ENCODE assay signal across 8 mouse cellular contexts in the genomic region with DNA sequence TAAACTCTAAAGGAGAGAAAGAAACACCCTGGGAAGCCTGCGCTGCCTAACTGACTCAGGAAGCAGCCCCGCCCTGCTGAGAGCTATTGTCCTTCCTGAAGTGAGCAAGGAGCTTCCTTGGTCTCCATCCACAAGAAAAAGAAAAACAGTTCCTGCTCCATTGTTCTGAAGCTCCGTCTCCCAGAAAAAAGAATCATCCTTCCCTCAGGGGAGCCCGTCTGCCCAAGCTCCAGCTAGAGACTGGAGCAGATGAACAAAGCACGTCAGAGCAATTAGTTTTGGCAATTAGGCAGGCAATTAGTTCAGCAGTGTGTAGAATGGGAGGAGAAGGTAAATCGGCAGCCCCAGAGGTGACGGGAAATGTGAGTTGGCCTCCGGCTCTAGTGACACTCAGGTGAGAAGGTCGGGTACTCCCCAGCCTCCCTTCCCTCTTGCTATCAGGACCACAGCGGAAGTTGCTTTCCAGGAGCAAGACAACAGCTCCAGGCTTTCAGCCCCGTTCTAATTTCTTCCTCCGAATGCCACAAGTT. TPM values are rescaled to one million over a fixed set of nuclear protein-coding genes. Genes with fewer than 3 reads are reported as not detected.
DNase-seq lines count a peak whose midpoint lies in the region; ATAC-seq and TF ChIP-seq lines count a peak whose summit lies in the region.

No protein-coding gene starts in this region.

- no peak for DNase-seq in testis, postnatal 14 days (ENCODE audit: low spot score)
- DNase-seq in forebrain, embryonic 14.5 days (ENCODE audit: low spot score), result peak; percentile 81
- peak; percentile 85 for DNase-seq in retina, embryonic 14.5 days (ENCODE audit: low spot score)
- DNase-seq in ovary, postnatal 10 days (ENCODE audit: low spot score), result no peak
- no peak for DNase-seq in adrenal gland, adult 2 months

- H3K36me3 ChIP-seq in testis, adult 2 months (ENCODE audit: control insufficient read depth, insufficient read depth, low read length), result no peaks in the 10 kb centered on the region
- no peaks in the 10 kb centered on the region for H3K36me3 ChIP-seq in forebrain, embryonic 14.5 days (ENCODE audit: control insufficient read depth, insufficient read depth, low read length)
- H3K36me3 ChIP-seq in intestine, embryonic 16.5 days (ENCODE audit: control insufficient read depth, insufficient read depth, low read length), result no peaks in the 10 kb centered on the region
- H3K36me3 ChIP-seq in liver, embryonic 16.5 days (ENCODE audit: control insufficient read depth, insufficient read depth), result no peaks in the 10 kb centered on the region

- TF ChIP-seq POLR2A in testis, adult 2 months (IDR thresholded peaks at IDR 0.05; ENCODE audit: control insufficient read depth, low read depth, low read length), result no peak

- TF ChIP-seq CTCF in testis, adult 2 months (IDR thresholded peaks at IDR 0.05; ENCODE audit: control insufficient read depth, insufficient read depth, insufficient replicate concordance, low read depth, low read length), result no peak

- no peak overlapping the region for H3K27ac ChIP-seq in testis, adult 2 months (ENCODE audit: control insufficient read depth, insufficient read depth, low read depth, low read length)
- H3K27ac ChIP-seq in forebrain, embryonic 14.5 days (ENCODE audit: low read depth, low read length), result no peak overlapping the region
- no peak overlapping the region for H3K27ac ChIP-seq in intestine, embryonic 16.5 days (ENCODE audit: low read length)
- peak overlapping the region; percentile 88 for H3K27ac ChIP-seq in liver, embryonic 16.5 days (ENCODE audit: low read length)

- WGBS in forebrain, embryonic 14.5 days, result under 1% methylated on average over 12 of the region's 12 CpGs
- WGBS in intestine, embryonic 16.5 days, result 10% methylated on average over 12 of the region's 12 CpGs
- WGBS in liver, embryonic 16.5 days (ENCODE audit: insufficient replicate concordance), result under 1% methylated on average over 12 of the region's 12 CpGs

- peak overlapping the region; percentile 55 for H3K4me2 ChIP-seq in forebrain, embryonic 14.5 days (ENCODE audit: low read length)
- H3K4me2 ChIP-seq in intestine, embryonic 16.5 days (ENCODE audit: low read depth, low read length), result peak overlapping the region; percentile 63
- peak overlapping the region; percentile 82 for H3K4me2 ChIP-seq in liver, embryonic 16.5 days (ENCODE audit: low read depth, low read length)

- peak; percentile 85 for ATAC-seq in forebrain, embryonic 14.5 days
- ATAC-seq in intestine, embryonic 16.5 days, result 0 out of 2 replicates have a peak, but pooled peaks have one; percentile 30
- no peak for ATAC-seq in liver, embryonic 16.5 days (ENCODE audit: low read depth)

- H3K27me3 ChIP-seq in testis, adult 2 months (ENCODE audit: control insufficient read depth, insufficient read depth, low read length), result no peaks in the 10 kb centered on the region
- no peaks in the 10 kb centered on the region for H3K27me3 ChIP-seq in forebrain, embryonic 14.5 days (replicated peaks; ENCODE audit: control insufficient read depth, insufficient read depth, low read length)
- H3K27me3 ChIP-seq in intestine, embryonic 16.5 days (replicated peaks; ENCODE audit: control insufficient read depth, insufficient read depth, low read length), result no peaks in the 10 kb centered on the region
- H3K27me3 ChIP-seq in liver, embryonic 16.5 days (ENCODE audit: control insufficient read depth, insufficient read depth, low read depth, low read length), result no peaks in the 10 kb centered on the region

- H3K9me3 ChIP-seq in forebrain, embryonic 14.5 days (replicated peaks; ENCODE audit: control insufficient read depth, low read length), result no peaks in the 10 kb centered on the region
- H3K9me3 ChIP-seq in intestine, embryonic 16.5 days (ENCODE audit: control insufficient read depth, low read length), result no peaks in the 10 kb centered on the region
- H3K9me3 ChIP-seq in liver, embryonic 16.5 days (replicated peaks; ENCODE audit: control insufficient read depth, low read length), result no peaks in the 10 kb centered on the region

- peak overlapping the region; percentile 59 for H3K9ac ChIP-seq in forebrain, embryonic 14.5 days (ENCODE audit: low read length)
- peak overlapping the region; percentile 36; the same call in 1 of the 2 replicates for H3K9ac ChIP-seq in intestine, embryonic 16.5 days (ENCODE audit: low read depth, low read length)
- H3K9ac ChIP-seq in liver, embryonic 16.5 days (ENCODE audit: low read depth, low read length), result peak overlapping the region; percentile 76

- H3K4me3 ChIP-seq in testis, adult 2 months (ENCODE audit: control insufficient read depth, low read depth, low read length), result peak overlapping the region; percentile 2; the same call in 1 of the 2 replicates
- H3K4me3 ChIP-seq in forebrain, embryonic 14.5 days (ENCODE audit: low read depth, low read length), result peak overlapping the region; percentile 21
- peak overlapping the region; percentile 37 for H3K4me3 ChIP-seq in intestine, embryonic 16.5 days (ENCODE audit: low read length)
- peak overlapping the region; percentile 50 for H3K4me3 ChIP-seq in liver, embryonic 16.5 days (ENCODE audit: low read depth, low read length)

- peaks cover 5% of the 10 kb centered on the region for H3K4me1 ChIP-seq in testis, adult 2 months (ENCODE audit: control insufficient read depth, insufficient read depth, low read length)
- peaks cover 15% of the 10 kb centered on the region for H3K4me1 ChIP-seq in forebrain, embryonic 14.5 days (ENCODE audit: control insufficient read depth, insufficient read depth, low read length)
- H3K4me1 ChIP-seq in intestine, embryonic 16.5 days (ENCODE audit: control insufficient read depth, insufficient read depth, low read length), result peaks cover 3% of the 10 kb centered on the region; the same call in 1 of the 2 replicates
- peaks cover 60% of the 10 kb centered on the region for H3K4me1 ChIP-seq in liver, embryonic 16.5 days (ENCODE audit: control insufficient read depth, low read depth, low read length)

RNA-seq across cellular contexts. Expression of a gene that starts 3.7 kb away (rescaled TPM):
- polyA plus RNA-seq in testis, adult 2 months (2012; rRNA removed), result 5.7 and 8.1 TPM in 2 replicates
- 97.9 and 120 TPM in 2 replicates for polyA plus RNA-seq in forebrain, embryonic 14.5 days (2014; fragmentation: Nextera tagmentation; extraction: Ambion mirVana)
- polyA plus RNA-seq in intestine, embryonic 16.5 days (2015; fragmentation: Nextera tagmentation; extraction: Ambion mirVana), result 76.5 and 80.3 TPM in 2 replicates
- polyA plus RNA-seq in liver, embryonic 16.5 days (2015; fragmentation: Nextera tagmentation; extraction: Ambion mirVana), result 286 and 291 TPM in 2 replicates
- 100 to 1,000 TPM; 106 to 189 TPM for total RNA-seq in adrenal gland, adult 2 months (2021)
- 75.0 and 105 TPM in 2 replicates for polyA plus RNA-seq in adrenal gland, adult 2 months (2012; rRNA removed)

Comparison
In these comparisons a context has a peak if more than half of its experiments do, and no peak if none do; other contexts are left out.
1. DNase-seq: peak in forebrain, embryonic 14.5 days (single experiment) and retina, embryonic 14.5 days (single experiment); none in testis, postnatal 14 days (single experiment), ovary, postnatal 10 days (single experiment) and adrenal gland, adult 2 months (single experiment).
2. Peak in every context shown above with its lines, with median percentiles within 50 percentile points of each other: H3K4me3 ChIP-seq, H3K4me2 ChIP-seq and H3K9ac ChIP-seq.